Mouse (Mus musculus) MEL (cell line): ENCODE measurements around the gene Dpf3. TPM values are rescaled to one million over a fixed set of nuclear protein-coding genes. Genes with fewer than 3 reads are reported as not detected.

Experiments used
- DNase-seq: peaks from one replicate; pipeline ENCODE4 v3.0.0; 2011; ENCODE audit warnings: low read depth, low spot score
- H3K27ac ChIP-seq: 2 replicates; pipeline ENCODE4 v1.5.1; 2012; ENCODE audit warnings: low read depth, mild to moderate bottlenecking, control low read depth, low read length, moderate library complexity; ENCODE audit not compliant: control insufficient read depth
- H3K27me3 ChIP-seq, 2 experiments: fragments of 150-350 bp in 1 of 2; sonication (generic) in 1 of 2; 2 replicates each; pipeline ENCODE4 v1.6.1; 2012; ENCODE audit warnings: low read length in 2 of 2, mild to moderate bottlenecking in 2 of 2, improper control_type of control experiment in 1 of 2, moderate library complexity in 1 of 2; ENCODE audit not compliant: insufficient read depth in 2 of 2, control insufficient read depth in 1 of 2
- H3K36me3 ChIP-seq, 2 experiments: 2 replicates each; pipeline ENCODE4 v1.6.1; 2012 to 2014; ENCODE audit warnings: low read length in 2 of 2, improper control_type of control experiment in 1 of 2, inconsistent platforms in 1 of 2, mild to moderate bottlenecking in 1 of 2; ENCODE audit not compliant: insufficient read depth in 2 of 2, control insufficient read depth in 1 of 2
- H3K4me1 ChIP-seq, 2 experiments: fragments of 150-350 bp in 1 of 2; sonication (generic) in 1 of 2; 2 replicates each; pipeline ENCODE4 v1.6.1; 2012; ENCODE audit warnings: low read length in 2 of 2, improper control_type of control experiment in 1 of 2, mild to moderate bottlenecking in 1 of 2; ENCODE audit not compliant: insufficient read depth in 2 of 2, control insufficient read depth in 1 of 2
- H3K4me3 ChIP-seq, 2 experiments: fragments of 150-350 bp in 1 of 2; sonication (generic) in 1 of 2; 2 replicates each; pipeline ENCODE4 v1.5.1; 2012; ENCODE audit warnings: low read depth in 2 of 2, low read length in 2 of 2, mild to moderate bottlenecking in 2 of 2, moderate library complexity in 2 of 2, control low read depth in 1 of 2, improper control_type of control experiment in 1 of 2; ENCODE audit not compliant: control insufficient read depth in 1 of 2, insufficient read depth in 1 of 2
- H3K79me2 ChIP-seq: 2 replicates; pipeline ENCODE4 v1.6.1; 2012; ENCODE audit warnings: mild to moderate bottlenecking, low read length, moderate library complexity; ENCODE audit not compliant: control insufficient read depth, poor library complexity, insufficient read depth
- H3K9ac ChIP-seq: 2 replicates; pipeline ENCODE4 v1.6.1; 2012; ENCODE audit warnings: low read depth, mild to moderate bottlenecking, control low read depth, low read length, moderate library complexity; ENCODE audit not compliant: control insufficient read depth, poor library complexity, severe bottlenecking
- H3K9me3 ChIP-seq: fragments of 150-350 bp; sonication (generic); replicated peaks from 2 replicates; pipeline ENCODE4 v1.6.1; 2012; ENCODE audit warnings: mild to moderate bottlenecking, low read length, improper control_type of control experiment, moderate library complexity; ENCODE audit not compliant: insufficient read depth
- BHLHE40 ChIP-seq: IDR thresholded peaks from 2 replicates; pipeline ENCODE4 v1.6.1; 2012; ENCODE audit warnings: low read depth, mild to moderate bottlenecking, inconsistent platforms, low read length, improper control_type of control experiment, borderline replicate concordance
- CHD2 ChIP-seq: IDR thresholded peaks from 2 replicates; pipeline ENCODE4 v1.6.1; 2011; ENCODE audit warnings: low read length, improper control_type of control experiment
- CTCF ChIP-seq, 3 experiments: IDR thresholded peaks in 2 of 3; conservative IDR thresholded peaks in 1 of 3; 2 replicates each; pipeline ENCODE4 v1.5.1; 2011 to 2012; ENCODE audit warnings: low read length in 3 of 3, low read depth in 2 of 3, mild to moderate bottlenecking in 2 of 3, improper control_type of control experiment in 1 of 3, inconsistent platforms in 1 of 3, mixed read lengths in 1 of 3, moderate library complexity in 1 of 3; ENCODE audit not compliant: control insufficient read depth in 1 of 3, insufficient read depth in 1 of 3, poor library complexity in 1 of 3, severe bottlenecking in 1 of 3
- E2F4 ChIP-seq: IDR thresholded peaks from 2 replicates; pipeline ENCODE4 v1.6.1; 2011; ENCODE audit warnings: low read depth, low read length, improper control_type of control experiment, borderline replicate concordance
- EP300 ChIP-seq, 2 experiments: IDR thresholded peaks; 2 replicates each; pipeline ENCODE4 v1.6.1; 2011; ENCODE audit warnings: improper control_type of control experiment in 2 of 2, low read length in 2 of 2, low read depth in 1 of 2, mild to moderate bottlenecking in 1 of 2
- GABPA ChIP-seq: IDR thresholded peaks from 2 replicates; pipeline ENCODE4 v1.6.1; 2012; ENCODE audit warnings: low read depth, mild to moderate bottlenecking, inconsistent platforms, low read length, improper control_type of control experiment, moderate library complexity
- GATA1 ChIP-seq: IDR thresholded peaks from 2 replicates; pipeline ENCODE4 v1.6.1; 2011; ENCODE audit warnings: low read depth, low read length, improper control_type of control experiment
- MYB ChIP-seq: IDR thresholded peaks from 2 replicates; pipeline ENCODE4 v1.6.1; 2011; ENCODE audit warnings: mild to moderate bottlenecking, low read depth, low read length, improper control_type of control experiment
- MYC ChIP-seq: IDR thresholded peaks from 2 replicates; pipeline ENCODE4 v1.6.1; 2011; ENCODE audit warnings: low read depth, mild to moderate bottlenecking, low read length, improper control_type of control experiment, moderate library complexity
- NELFE ChIP-seq: IDR thresholded peaks from 2 replicates; pipeline ENCODE4 v1.6.1; 2011; ENCODE audit warnings: low read depth, low read length, improper control_type of control experiment
- RAD21 ChIP-seq: IDR thresholded peaks from 2 replicates; pipeline ENCODE4 v1.6.1; 2011; ENCODE audit warnings: mild to moderate bottlenecking, low read depth, low read length, improper control_type of control experiment
- SIN3A ChIP-seq: IDR thresholded peaks from 2 replicates; pipeline ENCODE4 v1.6.1; 2012; ENCODE audit warnings: low read length, improper control_type of control experiment, inconsistent platforms
- SMC3 ChIP-seq: IDR thresholded peaks from 2 replicates; pipeline ENCODE4 v1.6.1; 2011; ENCODE audit warnings: low read depth, low read length, improper control_type of control experiment
- TBP ChIP-seq: IDR thresholded peaks from 2 replicates; pipeline ENCODE4 v1.8.0; 2011; ENCODE audit warnings: low read depth, low read length, improper control_type of control experiment
- USF2 ChIP-seq, 2 experiments: IDR thresholded peaks; 2 replicates each; pipeline ENCODE4 v1.6.1; 2011 to 2012; ENCODE audit warnings: improper control_type of control experiment in 2 of 2, low read length in 2 of 2, borderline replicate concordance in 1 of 2, inconsistent platforms in 1 of 2, low read depth in 1 of 2, mild to moderate bottlenecking in 1 of 2; ENCODE audit not compliant: insufficient read depth in 1 of 2
- ZKSCAN1 ChIP-seq: IDR thresholded peaks from 2 replicates; pipeline ENCODE4 v1.6.1; 2012; ENCODE audit warnings: low read depth, mild to moderate bottlenecking, inconsistent platforms, low read length, improper control_type of control experiment, moderate library complexity
- ZNF384 ChIP-seq: IDR thresholded peaks from 2 replicates; pipeline ENCODE4 v1.6.1; 2012; ENCODE audit warnings: low read depth, mild to moderate bottlenecking, inconsistent platforms, low read length, improper control_type of control experiment
- polyA plus RNA-seq, 2 experiments: library from polyadenylated mRNA; stranded (reverse) in 1 of 2; unstranded in 1 of 2; fragments of >175 nt in 1 of 2; fragments of >200 nt in 1 of 2; gene quantifications; 2 replicates each; pipeline versions ENCODE4 v1.2.1 to v1.2.4; 2012; ENCODE audit warnings: low replicate concordance in 2 of 2, low read depth in 1 of 2; ENCODE audit not compliant: insufficient read length in 2 of 2, insufficient read depth in 1 of 2, missing spikeins in 1 of 2
- total RNA-seq: library from RNA; depleted of rRNA; stranded (reverse); fragments of 300-350 nt; gene quantifications from 2 replicates; pipeline ENCODE4 v1.2.3, GENCODE M21; 2012

Dpf3 gene
- total and polyA plus RNA-seq, 3 experiments: 4.2 to 6.8 TPM; not detected in 1

DNA sequence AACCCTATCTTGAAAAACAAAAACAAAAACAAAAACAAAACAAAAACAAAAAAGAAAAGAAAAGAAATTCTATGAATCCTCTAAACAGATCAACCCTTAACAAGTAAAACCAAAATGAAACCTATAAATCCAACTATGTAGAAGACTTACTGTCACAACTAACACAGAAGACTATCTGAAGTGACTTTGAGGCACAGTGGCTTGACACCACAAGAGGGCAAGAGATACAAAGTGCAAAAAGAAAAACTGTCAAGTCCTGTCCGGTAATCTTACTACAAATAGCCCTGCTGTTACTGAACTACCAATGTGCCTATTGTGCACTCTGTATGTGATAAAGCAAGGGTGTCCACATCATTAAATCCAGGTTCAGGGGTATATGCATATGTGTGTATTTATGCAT lies 120.0 kb downstream of the Dpf3 start:
- Histone ChIP-seq H3K27me3 (no peaks in the 10 kb centered on the region), H3K4me1 (no peaks in the 10 kb centered on the region; a peak in 1 of 4 replicates), H3K36me3 (no peaks in the 10 kb centered on the region; a peak in 1 of 4 replicates), H3K79me2 (no peaks in the 10 kb centered on the region), H3K27ac (no peak overlapping the region), H3K4me3 (no peak overlapping the region), H3K9me3 (no peaks in the 10 kb centered on the region), H3K9ac (no peak overlapping the region)
- TF ChIP-seq BHLHE40 (no peak), MYB (no peak), GATA1 (no peak), RAD21 (no peak), NELFE (no peak), GABPA (no peak), SIN3A (no peak), USF2 (IDR thresholded peaks at IDR 0.05; ENCODE audit: borderline replicate concordance in 1 of 2, insufficient read depth in 1 of 2, low read depth in 1 of 2, low read length in 2 of 2) (no peak), TBP (no peak), MYC (no peak), E2F4 (no peak), SMC3 (no peak), ZNF384 (no peak), CHD2 (no peak)
- DNase-seq: no peak

DNA sequence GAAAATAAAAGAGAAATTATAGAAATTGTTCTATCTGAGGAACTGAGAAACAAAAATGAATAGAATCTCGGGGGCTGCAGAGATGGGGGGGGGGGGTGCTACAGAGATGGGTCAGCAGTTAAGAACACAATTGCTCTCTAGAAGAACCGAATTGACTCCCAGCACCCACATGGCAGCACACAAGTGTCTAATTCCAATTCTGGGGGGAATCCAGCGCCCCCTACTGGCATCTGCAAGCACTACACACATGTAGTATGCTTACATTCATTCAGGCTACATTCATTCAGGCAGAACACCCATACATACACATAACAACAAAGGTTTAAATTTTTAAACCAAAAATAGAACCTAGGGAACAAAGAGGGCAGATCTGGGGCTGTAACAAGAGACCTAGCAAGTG lies 122.7 kb downstream of the Dpf3 start:
- peak; percentile 9 for DNase-seq
- no peaks in the 10 kb centered on the region for H3K27me3 ChIP-seq
- TF ChIP-seq EP300 (IDR thresholded peaks at IDR 0.05; ENCODE audit: low read depth in 1 of 2, low read length in 2 of 2) (no peak), CTCF (IDR thresholded peaks at IDR 0.05 in 2 of 3, conservative IDR thresholded peaks at IDR 0.05 in 1 of 3; ENCODE audit: control insufficient read depth in 1 of 3, insufficient read depth in 1 of 3, low read depth in 2 of 3, low read length in 3 of 3, poor library complexity in 1 of 3, severe bottlenecking in 1 of 3) (peak; percentile 35 to 47 (median 46)), E2F4 (no peak), ZKSCAN1 (no peak)
- no peaks in the 10 kb centered on the region for H3K9me3 ChIP-seq
- H3K9ac ChIP-seq: no peak overlapping the region
- H3K4me1 ChIP-seq: no peaks in the 10 kb centered on the region
- H3K79me2 ChIP-seq: no peaks in the 10 kb centered on the region
- no peaks in the 10 kb centered on the region for H3K36me3 ChIP-seq
- no peak overlapping the region for H3K4me3 ChIP-seq
- H3K27ac ChIP-seq: no peak overlapping the region
